Mouse (Mus musculus): ENCODE measurements at regions not wholly inside any gene's neighbourhood (a gene's known extent, or its start where the extent isn't known, plus 50 kb on each side); places are given as distances from the start of the nearest gene placed in this dataset.

- DNase-seq (ENCODE audit: low read depth) = no peak
These were observed 167.4 kb upstream of the Ubr2 start for GRCm38 (mm10) chr17:47177671-47178246.

DNA sequence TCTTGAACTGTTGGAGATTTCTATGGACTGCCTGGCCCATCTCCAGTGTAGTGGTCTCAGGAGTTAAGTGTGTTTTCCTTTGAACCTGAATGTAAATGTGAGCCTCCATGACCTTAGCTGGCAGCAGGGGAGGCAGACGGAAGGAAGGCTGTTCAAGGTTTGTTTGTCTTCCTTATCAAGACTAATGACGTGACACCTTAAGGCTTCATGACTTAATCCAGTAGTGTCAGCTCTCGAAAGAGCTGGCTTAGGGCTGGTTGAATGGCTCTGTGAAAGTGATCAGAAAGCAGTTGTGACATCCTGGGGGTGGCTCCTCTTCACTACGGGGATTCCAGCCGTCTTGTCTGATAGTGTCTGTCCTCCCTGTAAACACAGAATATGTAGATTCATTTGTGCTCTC, 166.0 kb upstream of the Ubr2 start:
- DNase-seq (ENCODE audit: low read depth) = no peak

GRCm38 (mm10) chr17:47174748-47175215, 164.4 kb upstream of the Ubr2 start:
- DNase-seq (ENCODE audit: low read depth) = no peak

GRCm38 (mm10) chr17:47171801-47172200, 161.4 kb upstream of the Ubr2 start:
- no peak for DNase-seq (ENCODE audit: low read depth)

GRCm38 (mm10) chr17:47170978-47171593, 160.7 kb upstream of the Ubr2 start:
- DNase-seq (ENCODE audit: low read depth) = peak; percentile 60

- no peak for DNase-seq (ENCODE audit: low read depth)
These were observed 157.7 kb upstream of the Ubr2 start for GRCm38 (mm10) chr17:47168105-47168504.

- peak; percentile 41 for DNase-seq (ENCODE audit: low read depth)
These were observed 153.5 kb upstream of the Ubr2 start for GRCm38 (mm10) chr17:47163677-47164340.

DNA sequence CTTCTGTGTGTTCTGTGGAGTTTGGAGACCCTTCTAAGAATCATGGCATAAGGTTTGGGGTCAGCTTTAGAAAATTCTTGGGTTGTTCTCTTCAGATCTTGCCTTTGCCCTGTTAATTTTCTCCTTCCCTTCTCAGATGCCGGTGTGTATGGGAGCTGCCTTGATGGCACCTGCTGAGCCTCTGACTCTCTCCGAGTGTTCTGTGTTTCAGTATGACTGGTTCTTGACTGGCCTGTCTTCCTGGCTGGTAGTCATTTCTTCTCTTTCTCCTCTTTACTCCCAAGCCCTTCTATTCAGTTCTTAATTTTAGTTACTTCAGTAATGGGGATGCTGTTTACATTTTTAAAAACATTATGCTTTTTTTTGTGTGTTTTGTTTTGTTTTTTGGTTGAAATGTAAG, 152.1 kb upstream of the Ubr2 start:
- no peak for DNase-seq (ENCODE audit: low read depth)

DNA sequence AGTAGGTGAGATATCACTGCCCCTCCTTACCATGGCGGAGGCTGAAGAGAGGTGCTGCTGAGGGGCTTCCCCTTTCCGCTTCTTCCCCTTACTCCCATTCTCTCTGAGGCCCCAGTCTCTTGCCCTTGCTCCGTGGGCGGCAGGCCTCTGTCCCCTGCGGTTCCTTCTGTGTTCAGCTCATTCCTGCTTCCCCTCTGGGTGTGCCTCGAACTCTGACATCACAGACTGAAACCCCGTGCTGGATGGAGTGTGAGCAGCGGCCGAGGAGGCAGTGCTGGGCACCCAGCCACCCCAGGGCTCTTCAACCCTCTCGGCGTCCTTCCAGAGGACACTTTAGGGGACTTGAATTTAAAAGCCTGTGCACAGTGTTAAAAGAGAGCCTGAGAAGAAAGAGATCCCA, 145.9 kb upstream of the Ubr2 start:
- DNase-seq (ENCODE audit: low read depth) = no peak

DNA sequence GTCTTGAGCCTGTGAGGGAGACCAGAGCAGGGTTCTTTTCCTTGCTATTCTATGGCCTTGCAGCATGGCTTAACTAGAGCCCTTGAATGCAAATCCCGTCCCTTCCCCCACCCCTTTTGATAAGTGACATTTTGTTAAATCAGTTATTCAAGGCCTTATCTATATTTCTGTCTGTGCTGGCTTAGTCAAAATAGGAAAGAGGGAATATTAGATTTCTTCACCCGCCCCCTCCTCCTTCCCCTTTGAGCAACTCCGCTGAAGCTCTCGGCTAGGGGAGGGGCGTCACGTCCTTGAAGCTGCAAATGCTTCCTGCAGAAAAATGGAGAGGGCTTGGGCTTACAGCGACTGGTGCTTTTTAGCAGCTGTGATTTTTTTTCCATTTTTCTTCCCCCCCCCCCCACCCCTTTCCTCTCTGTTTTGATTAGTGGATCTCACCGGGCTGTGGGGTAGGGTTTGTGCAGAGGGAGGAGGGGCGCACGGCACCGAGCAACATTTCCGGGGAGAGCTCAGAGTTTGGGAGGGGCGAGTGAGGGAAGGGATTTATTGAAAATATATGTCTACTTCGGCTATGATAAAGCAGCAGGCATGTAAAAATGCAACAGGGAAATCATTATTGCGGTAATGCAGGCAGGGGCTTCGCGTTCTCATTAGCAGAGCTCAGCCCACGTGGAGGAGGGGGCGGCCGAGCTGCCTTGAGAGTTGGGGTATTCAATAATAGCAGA, 141.4 kb upstream of the Ubr2 start:
- DNase-seq (ENCODE audit: low read depth) = no peak

DNA sequence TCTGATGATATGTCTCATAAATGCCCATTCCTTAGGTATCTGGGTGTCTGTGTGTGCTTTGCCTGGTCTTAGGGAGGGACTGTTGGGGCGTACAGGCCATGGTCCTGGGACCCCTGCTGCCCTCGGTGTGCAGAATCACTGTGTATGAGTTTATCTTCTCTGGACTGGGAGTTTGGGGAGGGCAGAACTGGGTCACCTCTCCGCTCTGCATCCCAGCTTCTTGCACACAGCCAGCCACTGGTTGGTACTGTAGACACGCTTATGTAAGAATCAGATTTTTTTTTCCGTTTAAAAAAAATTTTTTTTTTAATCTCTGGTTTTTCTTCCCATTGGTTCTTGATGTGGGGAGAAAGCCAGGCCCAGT, 140.8 kb upstream of the Ubr2 start:
- DNase-seq (ENCODE audit: low read depth) = no peak

GRCm38 (mm10) chr17:47150636-47151035, 140.3 kb upstream of the Ubr2 start:
- no peak for DNase-seq (ENCODE audit: low read depth)

- no peak for DNase-seq (ENCODE audit: low read depth)
These were observed 139.3 kb upstream of the Ubr2 start for GRCm38 (mm10) chr17:47149662-47150061.

GRCm38 (mm10) chr17:47149158-47149557, 138.8 kb upstream of the Ubr2 start:
- DNase-seq (ENCODE audit: low read depth) = no peak

- peak; percentile 36 for DNase-seq (ENCODE audit: low read depth)
These were observed 136.3 kb upstream of the Ubr2 start for GRCm38 (mm10) chr17:47146640-47147039.

DNA sequence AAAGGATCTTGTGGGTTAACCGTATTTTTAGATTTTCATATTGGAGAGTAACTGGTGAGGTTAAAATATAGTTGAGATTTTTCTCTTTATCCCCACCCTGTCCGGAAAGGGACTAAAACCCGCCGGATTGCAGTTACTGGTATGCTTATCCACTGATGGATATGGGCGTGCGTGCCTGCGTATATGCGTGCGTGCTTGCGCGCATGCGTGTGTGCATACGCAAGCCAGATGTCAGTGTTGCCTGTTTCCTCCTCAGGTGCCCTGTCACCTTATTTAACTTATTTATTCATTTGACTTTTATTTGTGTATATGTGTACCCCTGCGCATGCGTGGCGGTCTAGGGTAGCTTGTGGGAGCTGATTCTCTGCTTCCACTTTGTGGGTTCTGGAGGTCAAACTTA, 135.2 kb upstream of the Ubr2 start:
- DNase-seq (ENCODE audit: low read depth) = no peak

- DNase-seq (ENCODE audit: low read depth) = no peak
These were observed 134.6 kb upstream of the Ubr2 start for GRCm38 (mm10) chr17:47144996-47145395.

GRCm38 (mm10) chr17:47144460-47144859, 134.1 kb upstream of the Ubr2 start:
- DNase-seq (ENCODE audit: low read depth) = no peak

DNA sequence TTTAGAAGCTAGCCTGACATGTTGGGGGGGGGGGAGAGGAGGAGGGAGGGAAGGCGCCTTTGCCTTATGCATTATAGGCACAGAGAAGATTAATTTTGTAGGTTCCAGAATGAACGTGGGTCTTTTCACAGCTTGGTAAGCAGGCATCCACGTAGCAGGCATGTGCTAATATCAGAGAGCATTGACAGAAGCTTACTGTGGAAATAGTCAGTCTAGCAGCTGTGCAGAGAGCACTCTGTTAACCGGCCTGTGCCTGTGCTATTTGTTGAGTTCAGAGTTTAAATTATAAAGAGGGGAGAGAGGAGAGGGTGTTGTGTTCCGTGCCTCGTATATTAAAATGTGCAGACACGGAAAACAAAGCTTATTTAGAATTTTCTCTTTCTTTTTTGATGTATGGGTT, 133.5 kb upstream of the Ubr2 start:
- DNase-seq (ENCODE audit: low read depth) = no peak

- no peak for DNase-seq (ENCODE audit: low read depth)
These were observed 132.5 kb upstream of the Ubr2 start for GRCm38 (mm10) chr17:47142885-47143284.

- peak; percentile 30 for DNase-seq (ENCODE audit: low read depth)
These were observed 131.9 kb upstream of the Ubr2 start for GRCm38 (mm10) chr17:47142276-47142675.

DNA sequence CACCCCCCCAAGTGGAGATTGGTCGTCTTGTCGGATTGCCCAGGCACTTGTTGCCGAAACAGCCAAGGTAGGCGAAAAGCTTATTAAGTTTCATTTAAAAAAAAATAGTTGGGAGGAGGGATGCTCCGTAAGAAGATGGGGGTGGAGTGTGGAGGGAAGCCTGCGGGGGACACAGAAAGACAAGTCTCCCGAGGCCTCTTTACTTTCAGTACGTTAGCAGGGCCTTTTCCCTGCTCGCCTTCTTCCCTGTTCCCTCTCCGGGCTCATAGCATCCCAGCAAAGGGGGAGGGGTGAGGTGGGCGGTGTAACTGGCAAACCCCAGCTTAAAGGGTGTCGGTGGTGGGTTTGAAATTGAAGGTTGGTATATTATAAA, 131.5 kb upstream of the Ubr2 start:
- DNase-seq (ENCODE audit: low read depth) = no peak

All from naive thymus-derived CD4-positive, alpha-beta T cell, adult 2 months (primary cell).